Mouse (Mus musculus) erythroblast, embryonic 14.5 days (primary cell): ENCODE measurements around the gene Adat1.

Source experiments
- GATA1 ChIP-seq: IDR thresholded peaks from 2 replicates; pipeline ENCODE4 v1.6.1; 2012; ENCODE audit warnings: low read length, inconsistent platforms, mixed read lengths
- TAL1 ChIP-seq: IDR thresholded peaks from 3 replicates; pipeline ENCODE4 v1.6.1; 2012; ENCODE audit warnings: low read length, inconsistent platforms, mixed read lengths

DNA sequence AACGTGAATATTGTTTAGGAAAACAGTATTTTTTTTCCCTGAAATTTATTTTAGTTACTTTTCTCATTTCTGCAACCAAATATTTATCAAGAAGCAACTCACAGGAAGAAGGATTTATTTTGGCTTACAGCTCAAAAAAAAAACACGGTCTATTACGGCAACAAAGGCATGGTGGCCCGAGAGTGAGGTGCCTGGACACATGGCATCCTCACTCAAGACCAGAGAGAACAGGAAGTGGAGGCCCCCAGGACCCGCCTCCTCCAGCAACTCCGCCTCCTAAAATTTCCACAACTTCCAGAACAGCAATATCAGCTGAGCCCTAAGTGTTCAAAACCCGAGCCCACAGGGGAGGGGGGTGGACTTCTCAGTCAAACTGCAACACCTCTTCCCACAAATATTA is 37.4 kb upstream of the Adat1 start:
- no peak for TF ChIP-seq GATA1
- TF ChIP-seq TAL1, result no peak
